Mouse (Mus musculus) CD8-positive naive resting alpha-beta T cell, adult 2 months (primary cell): ENCODE measurements around the gene Ptpn13.

Experiments used
- DNase-seq, 2 experiments: peaks; one replicate each; pipeline ENCODE4 v3.0.0; 2022; ENCODE audit warnings: low read depth in 2 of 2, low spot score in 2 of 2

The Ptpn13 gene

DNA sequence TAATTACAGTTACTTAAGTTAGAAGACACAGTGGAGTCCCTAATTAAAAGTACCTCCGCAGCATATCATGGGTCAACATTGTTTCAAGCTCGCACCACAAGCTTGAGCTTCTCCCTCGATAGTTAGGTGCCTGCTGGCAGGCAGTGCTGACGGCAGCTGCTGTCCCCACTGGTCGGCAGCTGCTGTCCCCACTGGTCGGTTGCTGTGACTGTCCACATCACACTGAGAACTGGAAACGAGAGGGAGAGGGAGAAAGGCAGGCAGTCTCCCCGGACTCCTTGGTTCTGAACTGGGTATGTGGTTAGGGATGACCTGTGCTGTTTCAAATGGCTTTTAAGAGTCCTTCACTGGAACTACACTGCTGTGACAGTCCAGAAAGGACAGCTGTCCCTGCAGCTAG lies 33.4 kb downstream of the Ptpn13 start:
- DNase-seq: no peak

DNA sequence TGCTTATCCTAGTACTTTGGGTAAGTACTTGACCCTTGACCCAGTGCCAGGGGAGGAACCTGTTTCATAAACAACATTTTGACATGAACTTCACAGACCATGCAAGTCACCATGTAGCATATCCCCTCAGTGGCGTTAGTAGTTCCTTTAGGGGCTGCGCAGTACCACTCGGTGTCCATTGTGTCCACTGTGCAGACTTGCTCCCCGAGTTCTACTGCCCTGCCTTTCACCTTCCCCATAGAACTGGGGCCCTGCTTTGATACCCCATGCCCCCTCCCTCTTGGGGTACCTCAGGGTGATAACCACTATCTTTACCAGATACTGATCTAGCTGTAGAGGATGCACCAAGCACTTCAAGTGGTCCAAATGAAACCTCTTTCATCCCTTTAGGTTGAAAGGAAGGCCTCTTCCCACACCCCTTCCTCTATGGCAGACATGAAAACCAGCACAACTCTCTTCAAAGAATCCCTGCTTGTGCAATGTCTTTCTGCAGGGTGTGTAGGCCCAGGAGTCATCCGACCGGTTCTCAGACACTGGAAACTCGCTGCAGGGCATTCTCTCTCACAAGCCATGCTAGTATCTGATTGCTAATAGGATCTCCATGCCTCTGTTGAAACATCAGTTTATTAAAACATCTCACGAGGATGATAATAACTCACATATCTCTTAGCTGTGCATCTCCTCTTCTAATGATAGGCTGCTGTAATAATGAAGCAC lies 34.1 kb downstream of the Ptpn13 start:
- no peak for DNase-seq

DNA sequence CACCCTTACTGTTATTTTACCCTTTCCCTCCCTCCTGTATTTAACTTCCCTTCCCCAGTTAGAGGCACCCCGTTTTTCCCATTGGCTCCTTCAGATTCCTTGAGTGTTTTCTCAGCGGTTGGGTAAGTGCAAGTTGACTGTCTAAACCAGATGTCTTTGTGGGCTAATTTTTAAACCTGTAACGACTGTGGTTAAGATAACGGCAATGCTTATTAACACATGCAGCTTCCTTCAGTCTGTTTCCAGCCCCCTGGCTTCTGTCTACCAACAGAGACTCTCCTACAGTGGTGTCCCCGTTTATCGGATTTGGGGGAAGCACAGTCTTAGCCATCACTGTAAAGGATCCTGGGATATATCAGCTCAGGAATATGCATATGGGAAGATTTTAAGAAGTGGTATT lies 35.9 kb downstream of the Ptpn13 start:
- no peak for DNase-seq

DNA sequence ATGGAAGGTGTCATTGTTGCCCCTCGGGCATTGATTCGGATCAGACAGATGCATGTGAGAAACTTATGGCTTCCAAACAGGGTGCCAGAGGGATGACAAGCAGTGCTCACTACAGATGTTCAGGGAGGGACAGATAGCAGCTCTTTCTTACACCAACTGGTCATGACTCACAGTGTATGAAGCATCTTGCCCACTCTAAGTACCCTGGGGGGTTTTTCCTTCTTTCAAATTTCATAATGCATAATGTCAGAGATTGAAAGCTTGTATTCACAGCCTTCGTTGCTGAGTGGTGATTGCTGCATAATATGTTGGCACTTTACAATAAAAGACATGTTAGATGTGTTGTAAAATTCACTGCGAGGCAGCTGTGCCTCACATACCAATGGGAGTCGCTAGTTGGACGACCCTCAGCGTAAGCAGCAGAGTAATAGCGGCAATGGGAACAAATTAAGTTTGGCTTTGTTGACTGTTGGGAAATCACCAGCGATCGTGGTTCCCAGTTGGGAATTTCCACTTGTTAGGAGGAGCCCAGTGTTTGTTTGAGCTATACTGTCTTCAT lies 38.7 kb downstream of the Ptpn13 start:
- no peak for DNase-seq

DNA sequence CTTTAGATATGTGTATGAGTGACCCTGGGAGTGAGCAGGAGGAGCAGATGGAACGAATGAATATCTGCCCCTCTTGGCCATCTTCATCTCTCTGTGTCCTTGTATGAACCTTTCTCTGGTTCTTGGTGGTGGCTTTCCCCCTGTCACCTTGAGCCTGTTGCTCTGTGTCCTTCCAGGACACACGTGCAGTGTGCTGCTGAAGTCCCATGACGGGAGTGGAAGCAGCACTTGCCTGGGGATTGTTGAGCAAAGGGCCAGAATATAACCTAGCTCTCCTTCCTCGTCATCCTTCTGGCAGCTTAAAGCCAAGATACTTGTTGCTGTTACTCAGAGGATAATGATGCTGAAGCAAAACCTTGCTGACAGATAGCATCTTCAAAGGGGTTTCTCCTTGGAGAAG lies 39.3 kb downstream of the Ptpn13 start:
- DNase-seq: no peak

DNA sequence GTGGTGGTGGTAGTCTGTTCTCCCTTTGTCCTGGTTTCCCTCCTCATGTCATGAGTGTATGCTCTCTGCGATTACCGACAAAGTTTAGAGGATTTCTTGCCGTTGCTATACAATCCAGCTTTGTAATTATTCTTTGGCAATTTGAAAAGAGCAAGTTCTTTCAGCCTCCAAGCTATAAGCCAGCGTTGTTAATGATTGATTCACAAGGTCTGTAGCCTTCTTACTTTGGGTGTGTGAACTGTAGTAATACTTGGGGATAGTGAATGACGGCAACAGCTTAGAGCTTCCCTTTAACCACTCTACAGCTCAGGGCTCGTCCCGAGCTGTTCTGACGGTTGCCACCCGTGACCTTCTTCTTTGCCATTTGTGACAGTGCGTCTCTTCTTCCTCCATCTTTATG lies 39.8 kb downstream of the Ptpn13 start:
- no peak for DNase-seq

DNA sequence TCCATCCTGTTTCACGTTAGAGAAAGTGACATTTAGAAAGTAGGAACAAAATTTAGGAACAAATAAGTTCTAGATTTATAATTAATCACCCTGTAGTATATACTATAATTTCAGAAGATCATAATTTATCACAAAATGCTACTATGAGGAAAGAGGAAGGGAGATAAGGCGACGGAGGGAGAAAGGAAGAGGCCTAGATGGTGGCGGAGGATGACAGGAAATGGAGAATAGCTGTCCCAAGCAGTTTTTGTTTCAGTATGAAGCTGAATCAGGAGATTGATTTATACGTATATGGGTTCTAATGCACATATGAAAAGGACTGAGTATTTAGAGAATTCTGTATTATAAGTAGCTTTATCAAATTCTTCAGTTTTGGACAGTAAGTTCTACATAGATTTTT lies 47.7 kb downstream of the Ptpn13 start:
- DNase-seq: no peak

DNA sequence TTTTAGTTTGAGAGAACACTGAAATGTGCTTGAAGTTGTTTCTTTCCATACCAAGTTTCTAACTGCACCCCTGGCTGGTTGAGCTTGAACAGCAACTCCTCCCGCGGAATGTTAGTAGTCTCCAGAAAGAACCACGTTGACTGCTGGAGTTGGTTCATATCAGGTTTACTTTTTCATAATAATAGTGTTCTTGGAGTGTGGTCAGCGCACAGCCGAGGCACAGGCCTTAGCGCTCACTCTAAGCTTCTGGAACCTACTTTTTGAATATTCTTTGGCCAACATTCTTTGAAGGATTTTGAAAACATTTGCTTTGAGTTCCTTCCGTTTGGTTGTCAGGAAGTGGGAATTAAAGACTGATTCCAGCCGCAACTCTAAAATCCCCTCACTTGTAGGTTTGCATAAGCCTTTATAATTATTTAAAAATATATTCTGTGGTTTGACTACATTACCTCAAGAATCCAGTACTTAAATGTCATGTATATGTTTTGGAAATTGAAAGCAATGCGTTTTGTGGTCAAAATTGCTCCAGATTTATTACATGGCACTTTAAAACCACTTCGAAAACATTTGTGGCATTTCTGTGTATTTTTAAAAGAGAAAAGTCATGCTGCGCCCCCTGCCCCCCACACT lies 48.6 kb downstream of the Ptpn13 start:
- DNase-seq: no peak

DNA sequence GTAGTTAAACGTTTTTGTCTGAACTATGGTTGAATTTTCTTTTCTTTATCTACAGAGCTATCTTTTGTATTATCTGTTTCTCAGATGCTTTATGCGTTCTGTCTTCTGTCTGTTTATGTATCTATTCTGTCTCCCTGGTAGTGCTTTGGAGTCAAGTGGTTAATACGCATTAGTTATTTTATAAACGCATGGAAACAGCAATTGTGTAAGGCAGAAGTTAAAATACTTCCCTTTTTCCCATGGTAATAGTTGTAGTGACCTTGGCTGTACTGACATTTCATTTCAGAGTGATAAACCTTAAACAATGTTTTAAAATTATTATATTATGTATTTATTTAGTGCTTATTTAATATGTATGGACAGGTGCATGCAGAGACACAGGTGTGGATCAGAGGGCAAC lies 49.3 kb downstream of the Ptpn13 start:
- DNase-seq: no peak

DNA sequence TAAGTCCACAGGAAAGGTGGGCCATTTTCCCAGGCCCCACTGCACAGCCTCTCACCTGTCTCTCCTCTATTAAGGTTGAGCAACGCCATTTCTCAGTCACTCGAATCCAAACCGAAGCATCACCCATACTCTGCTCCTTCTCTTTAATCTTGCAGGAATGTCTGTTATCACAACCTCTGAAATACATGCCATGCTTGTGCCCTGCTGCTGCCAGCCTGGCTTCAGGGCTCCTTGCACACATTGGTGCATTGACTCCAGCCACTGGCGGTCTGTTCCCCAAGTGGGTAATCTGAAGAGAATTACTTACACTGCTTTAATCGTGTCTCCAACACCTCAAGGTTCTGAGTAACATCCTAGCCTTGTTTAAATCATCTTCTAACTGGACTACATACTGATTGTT lies 50.5 kb downstream of the Ptpn13 start:
- DNase-seq: no peak

DNA sequence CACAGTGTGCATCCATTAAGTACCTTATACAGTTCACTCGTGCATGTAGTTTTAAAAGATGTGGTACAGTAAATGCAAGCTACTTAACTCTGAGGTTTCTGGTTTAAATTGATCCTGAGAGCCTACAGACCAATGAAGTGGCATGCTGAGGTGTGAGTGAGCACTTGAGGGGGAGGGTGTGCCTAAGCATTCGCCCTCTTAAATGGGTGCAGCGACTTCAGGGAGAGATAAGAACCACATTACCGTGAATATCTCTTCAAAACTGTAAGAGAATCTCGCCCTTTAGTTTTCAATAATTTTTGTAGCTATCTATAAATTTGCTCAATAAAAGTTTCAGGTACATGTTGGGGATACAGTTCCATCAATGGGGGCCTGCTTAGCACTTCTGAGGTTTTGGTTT lies 54.5 kb downstream of the Ptpn13 start:
- no peak for DNase-seq

DNA sequence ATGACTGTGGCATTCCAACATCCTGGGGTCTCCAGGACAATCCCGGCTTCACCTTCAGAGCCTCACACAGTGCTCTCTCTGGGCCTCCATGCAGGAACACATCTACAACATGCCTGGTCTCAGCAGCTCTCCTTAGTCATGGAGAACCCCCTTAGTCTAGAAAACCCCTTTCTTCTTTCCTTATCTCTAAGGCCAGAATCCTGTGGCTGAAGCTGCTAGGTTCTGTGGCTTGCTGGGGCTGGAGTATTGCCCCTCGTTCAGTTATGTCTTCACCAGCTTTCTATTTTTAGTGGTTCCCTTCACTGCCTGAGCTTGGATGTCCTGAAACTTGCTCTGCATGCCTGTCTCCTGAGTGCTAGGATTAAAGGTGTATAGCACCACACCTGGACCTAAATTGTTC lies 56.2 kb downstream of the Ptpn13 start:
- no peak for DNase-seq

DNA sequence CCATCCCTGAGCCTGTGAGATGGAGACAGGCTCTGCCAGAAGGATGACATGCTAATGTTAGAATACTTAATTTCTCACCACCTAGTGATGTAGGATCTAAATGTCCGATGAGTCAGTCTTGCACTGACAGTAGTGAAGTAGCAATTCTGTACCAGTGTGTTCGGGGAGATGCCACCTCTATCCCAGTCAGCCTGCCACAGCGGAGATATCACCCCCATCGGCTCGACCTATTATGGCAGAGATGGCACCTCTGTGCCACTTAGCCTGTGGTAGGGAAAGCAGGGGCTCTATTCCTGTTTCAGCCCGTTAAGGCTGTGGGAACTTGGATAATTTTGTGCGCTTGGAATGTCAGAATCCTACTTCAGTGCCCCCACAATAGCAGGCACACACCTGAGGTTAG lies 62.0 kb downstream of the Ptpn13 start:
- DNase-seq: no peak

DNA sequence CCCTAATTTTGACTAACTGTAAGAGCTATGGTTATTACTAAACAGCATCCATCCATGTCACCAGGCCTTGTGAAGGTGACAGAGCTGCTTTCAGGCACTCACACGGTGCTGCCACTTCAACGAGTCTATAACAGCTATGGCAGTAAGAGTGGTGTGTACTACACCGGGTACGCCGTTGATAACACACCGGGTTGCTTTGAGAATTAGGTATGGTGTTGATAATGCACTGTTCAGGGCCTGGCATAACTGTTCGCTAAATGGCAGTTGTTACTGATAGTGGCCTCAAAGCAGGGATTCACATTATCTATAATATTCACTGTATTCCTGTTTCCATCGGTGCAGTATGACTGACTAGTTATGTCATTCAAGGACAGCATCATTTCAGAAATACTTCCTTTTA lies 66.0 kb downstream of the Ptpn13 start:
- DNase-seq: no peak

DNA sequence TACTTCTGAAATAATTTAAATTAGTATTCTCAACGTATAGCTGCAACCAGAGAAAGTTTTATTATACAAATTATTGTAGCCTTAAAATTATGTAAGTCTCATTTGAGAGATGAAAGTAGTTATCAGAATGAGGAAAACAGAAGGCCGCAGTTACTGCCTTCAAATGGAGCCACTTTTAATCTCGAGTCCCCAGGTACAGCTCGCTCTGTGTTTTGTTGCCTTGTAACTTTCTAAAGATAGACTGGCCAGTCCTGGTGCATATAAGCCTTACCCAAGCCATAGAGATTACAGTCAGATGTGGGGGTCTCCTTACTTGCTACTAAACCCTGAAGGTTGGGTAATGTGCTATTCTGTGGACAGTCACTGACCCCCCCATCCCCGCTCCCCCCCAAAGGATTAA lies 66.8 kb downstream of the Ptpn13 start:
- no peak for DNase-seq

DNA sequence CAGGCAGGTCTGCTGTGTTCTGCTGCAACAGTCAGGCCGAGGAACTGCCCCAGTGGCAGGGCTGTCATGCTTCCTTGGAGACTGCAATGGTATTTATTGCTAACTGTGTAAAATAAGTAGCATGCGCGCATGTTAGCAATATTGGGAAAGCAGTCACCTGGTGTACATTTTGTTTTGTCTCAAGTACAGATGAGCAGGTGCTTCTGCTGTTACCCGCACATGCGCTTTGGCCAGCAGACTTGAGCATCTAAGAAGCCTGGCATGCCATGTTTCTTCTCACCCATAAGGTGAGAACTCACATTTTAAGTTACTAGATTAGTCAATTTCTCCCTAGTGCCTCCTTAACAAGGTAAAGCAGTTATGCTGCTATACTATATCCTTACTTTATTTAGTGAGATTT lies 72.1 kb downstream of the Ptpn13 start:
- no peak for DNase-seq

DNA sequence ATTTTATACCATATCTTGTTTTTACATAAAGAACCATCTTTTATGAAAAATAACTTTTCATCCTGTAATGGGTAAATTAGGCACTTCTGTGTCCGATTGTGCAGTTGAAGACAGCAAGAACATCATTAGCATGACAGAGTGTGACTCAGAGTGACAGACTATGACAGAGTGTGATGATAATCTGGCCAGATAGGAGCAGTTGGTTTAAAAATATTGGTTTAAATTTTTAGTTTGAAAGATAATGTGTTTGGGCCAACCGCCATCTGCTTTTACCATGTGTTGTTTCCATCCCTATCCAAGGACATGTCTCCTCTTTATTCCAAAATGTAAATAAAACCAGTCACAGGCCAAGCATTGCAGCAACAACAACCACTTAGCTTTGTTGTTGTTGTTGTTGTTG lies 72.5 kb downstream of the Ptpn13 start:
- no peak for DNase-seq

DNA sequence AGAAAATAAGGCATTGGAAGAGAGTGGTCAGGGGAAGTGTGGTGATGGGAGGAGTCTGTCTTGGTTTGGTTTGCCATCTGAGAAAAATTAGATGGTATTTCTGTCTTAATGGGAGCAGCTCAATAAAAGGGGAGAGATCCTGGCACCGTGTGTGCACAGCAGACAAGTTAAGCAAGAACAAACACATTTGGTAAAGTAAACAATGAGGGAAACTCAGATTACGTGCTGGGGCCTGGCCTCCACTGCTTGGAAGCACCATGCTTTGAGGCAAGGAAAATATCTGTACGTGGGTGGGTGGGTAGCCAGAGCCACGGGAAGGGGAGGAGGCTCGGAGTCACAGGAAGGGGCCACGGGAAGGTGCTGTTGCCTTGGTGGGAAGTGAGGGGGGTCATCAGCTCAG lies 74.3 kb downstream of the Ptpn13 start:
- no peak for DNase-seq

DNA sequence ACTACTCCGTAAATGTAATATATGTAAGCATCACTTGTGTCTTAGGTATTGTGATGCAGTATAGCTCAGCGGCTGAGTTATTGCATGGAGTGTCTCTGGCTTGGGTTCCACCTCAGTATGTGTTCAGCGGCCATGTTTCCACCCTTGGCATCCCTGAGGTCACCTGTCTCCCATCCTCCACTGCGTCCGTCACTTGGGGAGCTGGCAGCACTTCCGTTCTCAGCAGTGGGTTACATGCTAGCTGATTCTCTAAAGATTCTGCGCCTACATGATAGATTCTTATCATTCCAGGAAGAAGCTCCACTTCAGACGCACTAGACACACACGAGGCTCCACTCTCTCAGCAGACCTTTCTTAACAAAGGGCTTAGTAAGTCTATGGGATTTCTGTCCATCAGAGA lies 76.1 kb downstream of the Ptpn13 start:
- DNase-seq: no peak

DNA sequence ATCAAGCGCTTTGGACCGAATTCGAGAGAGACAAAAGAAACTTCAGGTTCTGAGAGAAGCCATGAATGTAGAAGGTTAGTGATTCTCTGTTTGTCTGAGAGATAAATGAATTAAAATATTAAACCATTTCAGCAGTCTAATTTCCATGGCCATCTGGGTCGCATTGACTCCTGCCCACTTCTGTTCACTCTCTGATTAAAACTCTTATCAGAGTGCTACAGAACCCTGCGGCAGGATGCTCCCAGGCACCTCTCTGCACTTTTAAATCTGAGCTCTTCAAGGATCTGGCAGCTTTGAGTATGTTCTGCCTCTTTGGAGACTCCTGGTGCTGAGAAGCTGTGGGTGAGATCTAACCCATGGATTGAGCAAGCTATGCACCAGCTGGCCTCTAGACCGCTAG lies 76.8 kb downstream of the Ptpn13 start:
- DNase-seq: no peak

DNA sequence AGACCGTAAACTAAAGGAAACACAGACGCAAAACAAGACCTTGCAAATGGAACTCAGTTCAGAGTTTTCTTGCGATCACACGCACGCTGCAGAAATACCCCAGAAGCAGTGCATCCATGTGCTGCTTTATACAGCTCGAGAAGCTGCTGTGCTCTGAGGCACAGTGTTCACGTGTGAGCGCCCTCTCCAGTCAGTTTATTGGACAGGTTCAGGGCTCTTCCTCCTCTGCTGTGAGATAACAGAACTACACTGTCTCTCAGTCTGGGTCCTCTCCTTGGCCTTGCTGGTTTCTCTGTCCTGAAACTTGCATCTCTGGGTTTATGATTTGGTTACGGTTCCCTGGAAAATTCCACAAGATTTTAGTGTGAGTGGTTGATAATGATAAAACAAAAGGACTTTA lies 88.2 kb downstream of the Ptpn13 start:
- DNase-seq: no peak

DNA sequence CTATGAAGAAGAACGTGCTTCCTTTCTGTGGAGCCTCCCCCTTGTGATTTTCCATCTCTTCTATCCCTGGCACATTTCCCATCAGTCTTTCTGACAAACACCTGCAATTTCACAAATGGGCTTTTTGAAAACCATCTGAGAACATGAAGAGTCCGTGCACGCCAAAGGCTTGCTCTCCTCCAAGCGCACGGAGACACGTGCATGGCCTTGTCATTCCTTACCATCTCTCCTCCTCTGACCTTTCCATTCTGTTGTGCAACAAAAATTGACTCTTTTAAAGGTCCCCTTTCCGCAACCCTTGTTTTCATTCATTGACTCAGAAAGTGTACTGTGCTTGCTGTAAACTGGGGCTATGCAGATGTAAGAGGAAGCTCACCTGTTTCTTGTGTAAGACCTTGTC lies 89.4 kb downstream of the Ptpn13 start:
- DNase-seq: no peak

DNA sequence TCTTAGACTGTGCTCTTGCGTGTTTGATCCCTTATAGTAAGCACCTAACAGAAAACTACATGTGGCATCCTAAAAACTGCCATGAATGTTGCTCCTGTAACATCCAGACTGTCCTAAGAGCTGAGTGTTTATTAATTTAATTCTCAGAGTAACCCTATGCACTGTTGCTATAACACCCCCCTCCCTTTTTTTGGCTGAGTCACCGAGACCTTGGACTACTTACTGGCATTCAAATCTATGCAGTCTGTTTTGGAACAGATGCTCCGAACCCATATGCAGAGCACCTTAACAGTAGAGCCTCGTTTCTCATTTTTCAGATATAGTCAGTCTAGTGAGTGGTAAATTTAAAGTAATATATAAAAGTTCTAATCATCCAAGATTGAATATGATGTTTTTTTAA lies 90.9 kb downstream of the Ptpn13 start:
- no peak for DNase-seq
